Mouse (Mus musculus) urinary bladder, postnatal 14 days (tissue): ENCODE results near the gene Chek2.

Source experiments
- DNase-seq: peaks from one replicate; pipeline ENCODE4 v3.0.0; 2021; ENCODE audit warnings: low spot score

Gene Chek2

DNA sequence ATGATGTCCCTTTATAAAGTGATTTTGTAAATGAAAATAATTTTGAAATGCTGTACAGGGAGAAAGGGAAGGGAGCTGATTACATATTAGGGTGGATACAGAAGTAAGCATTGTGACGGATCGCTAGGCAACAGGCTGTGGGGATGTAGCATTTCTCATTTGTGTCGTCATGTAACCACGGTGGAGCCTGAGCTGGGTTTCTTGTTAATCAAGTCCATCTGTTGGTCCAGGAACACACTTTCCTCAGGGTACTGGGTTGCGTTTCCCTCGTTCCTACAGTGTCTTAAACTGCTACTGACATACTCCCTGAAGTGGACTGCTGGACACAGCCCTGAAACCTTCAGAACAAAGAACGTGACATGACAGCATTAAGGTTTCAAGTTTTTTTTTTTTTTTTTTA is 58.4 kb downstream of the Chek2 start:
- no peak for DNase-seq

- DNase-seq: no peak
These were observed 59.0 kb downstream of the Chek2 start for GRCm38 (mm10) chr5:110898785-110899184.

GRCm38 (mm10) chr5:110900331-110900730 is 60.6 kb downstream of the Chek2 start:
- no peak for DNase-seq

DNA sequence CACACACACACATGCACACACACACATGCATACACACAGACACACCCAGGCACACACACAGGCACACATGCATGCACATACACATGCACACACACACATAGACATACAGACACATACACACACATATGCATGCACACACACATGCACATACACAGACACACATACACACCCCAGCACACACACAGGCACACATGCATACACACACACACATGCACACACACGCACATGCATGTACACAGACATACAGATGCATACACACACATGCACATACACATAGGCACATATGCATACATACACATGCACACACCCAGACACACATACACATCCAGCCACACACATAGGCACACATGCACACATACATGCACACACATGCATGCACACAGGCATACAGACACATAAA is 66.9 kb downstream of the Chek2 start:
- no peak for DNase-seq

GRCm38 (mm10) chr5:110908879-110909278 is 69.1 kb downstream of the Chek2 start:
- no peak for DNase-seq

GRCm38 (mm10) chr5:110909955-110910589 is 70.3 kb downstream of the Chek2 start:
- DNase-seq: no peak

GRCm38 (mm10) chr5:110914859-110915258 is 75.1 kb downstream of the Chek2 start:
- no peak for DNase-seq

GRCm38 (mm10) chr5:110916241-110916640 is 76.5 kb downstream of the Chek2 start:
- DNase-seq: no peak

DNA sequence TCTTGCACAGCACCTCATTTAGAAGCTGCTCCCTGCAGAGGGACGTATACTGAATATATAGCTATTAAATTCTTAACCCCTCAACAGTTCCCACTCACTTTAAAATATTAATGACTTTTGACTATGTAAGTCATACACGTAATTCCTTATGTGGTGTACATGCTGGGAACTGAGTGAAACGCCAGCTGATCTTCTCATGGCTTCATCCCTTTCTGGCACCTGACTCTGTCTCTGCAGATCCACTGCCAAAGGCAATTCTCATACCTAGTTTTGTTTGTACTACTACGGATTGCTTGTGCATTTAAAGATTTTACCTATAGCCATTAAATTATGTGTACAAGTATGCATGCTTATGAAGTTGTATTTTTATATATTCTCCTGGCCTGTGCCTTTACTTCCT is 79.8 kb downstream of the Chek2 start:
- DNase-seq: no peak

DNA sequence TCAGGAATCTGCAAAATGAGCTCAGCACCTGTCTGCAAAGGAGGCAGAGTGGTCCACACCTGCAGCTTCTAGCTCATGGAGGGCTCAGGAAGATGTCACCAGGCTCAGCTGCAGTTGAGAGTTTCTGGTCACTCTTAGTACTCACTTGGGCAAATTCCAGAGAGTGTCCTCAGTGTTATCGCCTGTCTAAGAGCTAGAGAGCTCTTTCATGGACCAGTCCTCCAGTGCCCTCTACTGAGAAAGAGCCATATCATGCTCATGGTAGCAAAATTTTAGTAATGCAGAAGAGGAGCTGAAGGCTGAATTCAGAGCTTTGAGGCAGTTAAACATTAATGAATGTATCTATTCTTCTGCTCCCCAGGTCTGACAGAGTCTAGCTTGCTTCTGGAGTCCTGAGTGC is 83.6 kb downstream of the Chek2 start:
- DNase-seq: no peak
